Mouse (Mus musculus) small intestine, adult 2 months (tissue): ENCODE data around the gene Ppp6c.

Experiments used
- CTCF ChIP-seq: fragments of 200-500 bp; IDR thresholded peaks from 2 replicates; pipeline ENCODE4 v1.5.1; 2012; ENCODE audit warnings: low read depth, mild to moderate bottlenecking, control low read depth, inconsistent platforms, low read length, moderate library complexity, mixed read lengths; ENCODE audit not compliant: insufficient replicate concordance, insufficient read length; ENCODE audit errors: extremely low read depth
- POLR2A ChIP-seq: fragments of 200-500 bp; IDR thresholded peaks from 2 replicates; pipeline ENCODE4 v1.6.1; 2012; ENCODE audit warnings: low read depth, mild to moderate bottlenecking, control low read depth, inconsistent platforms, low read length, moderate library complexity

DNA sequence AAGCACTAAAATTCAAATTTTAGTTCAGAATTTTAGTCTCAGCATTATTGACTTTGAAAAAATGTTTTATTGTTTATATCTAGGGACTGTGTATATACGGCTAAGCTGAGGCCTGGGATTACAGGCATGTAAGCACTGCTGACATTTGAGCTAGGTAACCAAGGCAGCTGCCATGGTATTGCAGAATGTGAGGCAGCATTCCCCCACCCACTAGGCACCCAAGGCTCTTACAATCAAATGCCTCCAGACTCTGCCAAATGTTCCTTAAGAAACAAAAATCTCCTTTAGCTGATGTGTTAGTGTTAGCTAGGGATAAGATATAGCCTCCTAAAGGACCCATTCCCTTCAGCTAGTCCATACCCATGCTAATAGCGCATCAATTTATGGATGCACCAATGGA, 42.7 kb downstream of the Ppp6c start:
- no peak for TF ChIP-seq CTCF
- TF ChIP-seq POLR2A, result no peak
